Mouse (Mus musculus): ENCODE measurements around the gene Baat. TPM values are rescaled to one million over a fixed set of nuclear protein-coding genes. Genes with fewer than 3 reads are reported as not detected.
A peak's percentile ranks its signal among the peaks of the same experiment; 100 is the strongest.

Baat gene
- 0.13 TPM in 1 of 2 replicates, not detected in the other for polyA plus RNA-seq (2015; fragmentation: Nextera tagmentation; extraction: Ambion mirVana)

- no peak within 1 kb of the TSS for H3K9ac ChIP-seq (replicated peaks)
- H3K27ac ChIP-seq = no peak within 1 kb of the TSS
- H3K4me2 ChIP-seq (replicated peaks) = no peak within 1 kb of the TSS
- no peak within 1 kb of the TSS for H3K4me3 ChIP-seq (replicated peaks)
- no peaks in the 10 kb centered on the region for H3K27me3 ChIP-seq
- WGBS = 81% methylated on average over 3 of the region's 3 CpGs
- no peaks in the 10 kb centered on the region for H3K9me3 ChIP-seq
- H3K4me1 ChIP-seq (replicated peaks) = no peaks in the 10 kb centered on the region
- ATAC-seq = no peak
- no peaks in the 10 kb centered on the region for H3K36me3 ChIP-seq
These were observed at the start of gene Baat for GRCm38 (mm10) chr4:49506386-49506785. Gene Baat, minus strand, starts transcription at chr4:49506557.

GRCm38 (mm10) chr4:49553380-49553779 lies 47.0 kb upstream of the Baat start:
- H3K9me3 ChIP-seq = no peaks in the 10 kb centered on the region
- no peak overlapping the region for H3K4me2 ChIP-seq (replicated peaks)
- no peaks in the 10 kb centered on the region for H3K27me3 ChIP-seq
- no peak for ATAC-seq
- no peaks in the 10 kb centered on the region for H3K36me3 ChIP-seq
- no peak overlapping the region for H3K27ac ChIP-seq
- no peak overlapping the region for H3K9ac ChIP-seq (replicated peaks)
- no peak overlapping the region for H3K4me3 ChIP-seq (replicated peaks)
- WGBS = 86% methylated on average over 5 of the region's 5 CpGs
- H3K4me1 ChIP-seq (replicated peaks) = no peaks in the 10 kb centered on the region

- WGBS = 79% methylated on average over 3 of the region's 3 CpGs
- Histone ChIP-seq H3K9me3 (no peaks in the 10 kb centered on the region), H3K36me3 (no peaks in the 10 kb centered on the region), H3K4me1 (replicated peaks) (no peaks in the 10 kb centered on the region), H3K9ac (replicated peaks) (no peak within 1 kb of the TSS), H3K27ac (no peak within 1 kb of the TSS), H3K4me3 (replicated peaks) (no peak within 1 kb of the TSS), H3K4me2 (replicated peaks) (no peak within 1 kb of the TSS), H3K27me3 (no peaks in the 10 kb centered on the region)
- ATAC-seq = no peak
These were observed 43.0 kb upstream of the Baat start, which contains the start of gene Aldob for GRCm38 (mm10) chr4:49549383-49549782. Gene Aldob, minus strand, starts transcription at chr4:49549546.

DNA sequence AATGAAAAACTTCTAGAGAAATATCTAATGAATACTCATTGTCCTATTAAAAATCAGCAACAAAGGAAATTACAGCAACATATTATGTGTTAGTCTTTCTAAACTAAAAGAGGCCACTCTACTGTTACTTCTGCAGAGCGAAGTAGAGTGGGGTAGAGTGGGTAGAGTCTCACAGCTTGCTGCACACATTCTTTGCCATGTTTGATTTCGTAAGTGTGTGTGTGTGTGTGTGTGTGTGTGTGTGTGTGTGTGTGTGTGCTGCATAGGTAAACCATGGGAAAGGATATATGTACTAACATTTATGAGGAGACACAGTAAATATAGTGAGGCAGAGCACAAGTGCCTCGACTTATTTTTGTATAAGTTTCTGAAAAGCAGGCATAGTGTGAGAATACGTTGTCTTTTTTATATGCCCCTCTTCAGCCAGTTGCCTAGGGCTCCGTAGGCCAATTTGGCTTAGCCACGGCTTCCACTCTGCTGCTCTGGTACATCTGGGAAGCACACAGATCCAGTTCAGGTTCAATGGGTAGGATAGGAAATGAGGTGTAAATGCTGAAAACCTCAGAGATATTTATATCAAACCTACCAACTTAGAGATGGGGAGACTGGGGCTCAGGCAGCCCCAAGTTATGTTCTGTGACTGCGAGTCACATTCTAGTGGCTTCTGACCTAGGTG lies 41.3 kb upstream of the Baat start:
- Histone ChIP-seq H3K36me3 (no peaks in the 10 kb centered on the region), H3K27me3 (no peaks in the 10 kb centered on the region), H3K27ac (no peak overlapping the region), H3K4me2 (replicated peaks) (no peak overlapping the region), H3K9me3 (no peaks in the 10 kb centered on the region), H3K4me3 (replicated peaks) (no peak overlapping the region), H3K9ac (replicated peaks) (no peak overlapping the region), H3K4me1 (replicated peaks) (no peaks in the 10 kb centered on the region)
- no peak for ATAC-seq
- 86% methylated on average over 7 of the region's 7 CpGs for WGBS

GRCm38 (mm10) chr4:49546873-49547543 lies 40.7 kb upstream of the Baat start:
- Histone ChIP-seq H3K36me3 (no peaks in the 10 kb centered on the region), H3K9me3 (no peaks in the 10 kb centered on the region), H3K4me1 (replicated peaks) (no peaks in the 10 kb centered on the region), H3K4me3 (replicated peaks) (no peak overlapping the region), H3K27me3 (no peaks in the 10 kb centered on the region), H3K4me2 (replicated peaks) (no peak overlapping the region), H3K9ac (replicated peaks) (no peak overlapping the region), H3K27ac (no peak overlapping the region)
- no peak for ATAC-seq
- 81% methylated on average over 6 of the region's 6 CpGs for WGBS

DNA sequence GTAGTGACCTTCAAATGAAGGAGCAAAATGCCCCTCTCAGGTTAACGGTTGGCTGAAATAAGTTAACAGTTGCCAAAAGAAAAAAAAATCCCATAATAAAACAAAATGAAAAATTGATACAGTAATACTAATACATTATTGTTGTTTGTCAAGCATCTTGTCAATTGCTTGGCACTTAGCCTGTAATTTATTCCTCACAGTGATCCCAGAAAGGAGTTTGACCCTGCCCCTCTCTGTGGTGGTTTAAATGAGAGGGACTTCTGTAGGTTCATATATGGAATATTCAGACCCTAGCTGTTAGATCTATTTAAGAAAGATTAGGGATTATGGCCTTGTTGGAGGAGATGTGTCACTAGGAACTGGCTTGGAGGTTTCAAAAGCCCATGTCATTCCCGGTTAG lies 39.7 kb upstream of the Baat start:
- Histone ChIP-seq H3K9ac (replicated peaks) (no peak overlapping the region), H3K4me3 (replicated peaks) (no peak overlapping the region), H3K4me1 (replicated peaks) (no peaks in the 10 kb centered on the region), H3K4me2 (replicated peaks) (no peak overlapping the region), H3K27me3 (no peaks in the 10 kb centered on the region), H3K9me3 (no peaks in the 10 kb centered on the region), H3K27ac (no peak overlapping the region), H3K36me3 (no peaks in the 10 kb centered on the region)
- WGBS = 94% methylated on average over 2 of the region's 2 CpGs
- no peak for ATAC-seq

DNA sequence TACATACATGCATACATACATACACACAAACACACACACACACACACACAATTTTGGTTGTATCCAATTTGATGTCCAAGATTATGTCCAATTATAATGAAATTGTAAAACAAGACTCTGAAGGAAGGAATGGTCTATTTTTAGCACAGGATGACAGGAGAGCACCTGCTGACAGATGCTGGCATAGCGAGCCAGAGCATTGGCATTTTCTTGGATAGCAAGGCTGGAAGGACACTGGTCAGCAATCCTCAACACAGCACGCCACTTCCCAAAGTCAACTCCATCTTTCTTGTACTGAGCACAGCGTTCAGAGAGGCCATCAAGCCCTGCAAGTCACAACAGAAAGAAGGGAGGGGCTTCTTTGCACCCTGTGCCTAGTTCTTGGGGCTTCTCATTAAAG lies 34.6 kb upstream of the Baat start:
- H3K9me3 ChIP-seq = no peaks in the 10 kb centered on the region
- H3K36me3 ChIP-seq = no peaks in the 10 kb centered on the region
- H3K4me1 ChIP-seq (replicated peaks) = no peaks in the 10 kb centered on the region
- no peak overlapping the region for H3K27ac ChIP-seq
- H3K27me3 ChIP-seq = no peaks in the 10 kb centered on the region
- no peak overlapping the region for H3K4me3 ChIP-seq (replicated peaks)
- no peak for ATAC-seq
- H3K9ac ChIP-seq (replicated peaks) = no peak overlapping the region
- no peak overlapping the region for H3K4me2 ChIP-seq (replicated peaks)
- 87% methylated on average over 3 of the region's 3 CpGs for WGBS

DNA sequence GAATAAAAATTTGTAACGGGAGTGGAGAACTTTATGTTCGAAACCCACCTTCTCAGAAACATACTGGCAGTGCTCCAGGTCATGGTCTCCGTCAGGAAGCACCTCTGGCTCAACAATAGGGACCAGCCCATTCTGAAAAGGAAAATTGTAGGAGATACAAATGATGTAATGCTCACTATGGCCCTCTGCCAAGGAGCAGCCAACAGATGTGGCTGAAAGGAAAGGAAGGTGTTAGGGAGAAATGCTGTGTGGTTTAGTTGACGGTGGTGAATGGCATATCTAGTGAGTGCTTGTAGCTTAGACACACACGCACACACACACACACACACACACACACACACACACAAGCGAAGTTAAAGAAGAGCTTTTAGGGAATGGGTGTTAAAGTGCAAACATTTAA lies 33.3 kb upstream of the Baat start:
- Histone ChIP-seq H3K4me2 (replicated peaks) (no peak overlapping the region), H3K36me3 (no peaks in the 10 kb centered on the region), H3K9ac (replicated peaks) (no peak overlapping the region), H3K9me3 (no peaks in the 10 kb centered on the region), H3K27ac (no peak overlapping the region), H3K27me3 (no peaks in the 10 kb centered on the region), H3K4me3 (replicated peaks) (no peak overlapping the region), H3K4me1 (replicated peaks) (no peaks in the 10 kb centered on the region)
- ATAC-seq = no peak
- WGBS = 77% methylated on average over 6 of the region's 6 CpGs

- no peak overlapping the region for H3K4me3 ChIP-seq (replicated peaks)
- no peak overlapping the region for H3K9ac ChIP-seq (replicated peaks)
- 79% methylated on average over 4 of the region's 4 CpGs for WGBS
- H3K9me3 ChIP-seq = no peaks in the 10 kb centered on the region
- H3K27me3 ChIP-seq = no peaks in the 10 kb centered on the region
- no peaks in the 10 kb centered on the region for H3K4me1 ChIP-seq (replicated peaks)
- H3K36me3 ChIP-seq = peaks cover 13% of the 10 kb centered on the region
- H3K4me2 ChIP-seq (replicated peaks) = no peak overlapping the region
- ATAC-seq = no peak
- H3K27ac ChIP-seq = no peak overlapping the region
These were observed 30.3 kb upstream of the Baat start for GRCm38 (mm10) chr4:49536671-49537070.

DNA sequence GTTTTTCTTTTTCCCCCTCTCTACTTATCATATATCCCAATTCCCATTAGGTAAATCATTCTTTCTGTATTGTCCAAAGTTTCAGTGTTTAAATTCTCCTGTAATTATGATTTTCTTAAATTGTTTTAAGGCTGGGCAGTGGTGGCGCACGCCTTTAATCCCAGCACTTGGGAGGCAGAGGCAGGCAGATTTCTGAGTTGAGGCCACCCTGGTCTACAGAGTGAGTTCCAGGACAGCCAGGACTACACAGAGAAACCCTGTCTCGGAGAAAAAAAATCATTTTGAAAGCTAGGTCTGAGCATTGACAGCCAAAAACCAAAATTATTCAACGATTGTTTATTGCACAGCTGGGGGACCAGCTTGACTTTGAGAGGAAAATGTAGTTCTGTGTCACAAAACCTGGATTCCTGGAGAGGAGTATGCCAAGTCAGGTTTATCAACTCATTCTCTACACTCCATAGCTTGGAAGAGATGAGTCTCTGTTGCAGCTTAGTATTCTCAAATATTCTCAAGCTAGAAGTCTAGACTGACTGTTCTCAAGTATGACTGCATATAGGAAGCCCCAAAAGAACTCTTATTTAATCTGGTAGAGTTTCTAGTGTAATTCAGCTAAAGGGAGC lies 29.4 kb upstream of the Baat start:
- Histone ChIP-seq H3K36me3 (peaks cover 17% of the 10 kb centered on the region), H3K27me3 (no peaks in the 10 kb centered on the region), H3K4me1 (replicated peaks) (no peaks in the 10 kb centered on the region), H3K9me3 (no peaks in the 10 kb centered on the region), H3K4me2 (replicated peaks) (no peak overlapping the region), H3K27ac (no peak overlapping the region), H3K4me3 (replicated peaks) (no peak overlapping the region), H3K9ac (replicated peaks) (no peak overlapping the region)
- WGBS = 92% methylated on average over 4 of the region's 4 CpGs
- no peak for ATAC-seq

DNA sequence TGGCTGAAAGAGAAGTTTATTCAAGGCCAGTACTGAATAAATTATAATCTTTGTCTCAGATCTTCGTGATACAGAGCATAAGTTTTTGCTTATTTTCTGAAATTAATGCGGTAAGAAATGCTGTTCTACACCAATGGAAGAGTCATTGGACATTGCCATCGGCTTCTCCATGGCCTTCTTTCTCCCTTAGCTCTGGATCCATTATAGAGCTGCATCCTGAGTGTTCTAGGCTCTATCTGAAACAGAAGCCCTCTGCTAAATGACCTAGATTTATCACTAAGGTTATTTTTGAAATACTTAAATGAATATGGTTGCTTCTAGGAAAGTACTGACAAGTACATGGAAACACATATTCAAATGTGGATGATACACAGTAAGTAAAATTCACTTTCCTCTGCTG lies 28.7 kb upstream of the Baat start:
- Histone ChIP-seq H3K4me3 (replicated peaks) (no peak overlapping the region), H3K4me1 (replicated peaks) (no peaks in the 10 kb centered on the region), H3K27ac (no peak overlapping the region), H3K27me3 (no peaks in the 10 kb centered on the region), H3K4me2 (replicated peaks) (no peak overlapping the region), H3K9me3 (0 out of 2 replicates have a peak, but pooled peaks cover 3% of the 10 kb centered on the region), H3K9ac (replicated peaks) (no peak overlapping the region), H3K36me3 (peaks cover 24% of the 10 kb centered on the region)
- 90% methylated on average over 3 of the region's 3 CpGs for WGBS
- no peak for ATAC-seq

DNA sequence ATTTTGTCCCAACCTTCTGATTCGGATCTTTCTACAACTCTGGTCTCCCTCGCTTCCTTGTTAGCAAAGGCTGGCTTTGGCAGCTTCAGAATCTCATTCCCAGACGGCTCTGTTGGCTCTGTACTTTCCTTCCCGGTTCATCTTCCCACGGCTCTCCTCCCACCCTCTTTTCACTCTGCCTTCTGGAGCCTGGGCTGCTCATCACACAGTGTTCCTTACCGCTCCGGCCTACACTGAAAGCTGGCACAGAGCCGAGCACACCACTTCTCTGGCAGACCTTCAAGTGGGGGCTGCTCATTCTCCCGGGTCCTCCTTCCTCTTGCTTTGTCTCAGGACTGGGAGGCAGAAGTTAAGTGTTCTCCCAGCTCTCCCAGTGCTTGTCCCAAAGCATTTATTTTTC lies 16.2 kb upstream of the Baat start:
- Histone ChIP-seq H3K4me1 (replicated peaks) (peaks cover 32% of the 10 kb centered on the region), H3K4me2 (replicated peaks) (peak overlapping the region; percentile 68), H3K9ac (replicated peaks) (no peak overlapping the region), H3K4me3 (replicated peaks) (0 out of 2 replicates have a peak overlapping the region, but pooled peaks have one; percentile 67), H3K36me3 (peaks cover 32% of the 10 kb centered on the region), H3K27ac (no peak overlapping the region), H3K9me3 (no peaks in the 10 kb centered on the region), H3K27me3 (no peaks in the 10 kb centered on the region)
- ATAC-seq = no peak
- WGBS = 83% methylated on average over 9 of the region's 9 CpGs
